Mouse (Mus musculus): ENCODE measurements around the gene Guca1b. TPM values are rescaled to one million over a fixed set of nuclear protein-coding genes. Genes with fewer than 3 reads are reported as not detected.

Guca1b gene
- polyA plus RNA-seq, 1 experiment: 0.20 TPM

- no peak overlapping the region for H3K4me2 ChIP-seq (ENCODE audit: low read depth)
- no peaks in the 10 kb centered on the region for H3K27me3 ChIP-seq (ENCODE audit: control insufficient read depth, insufficient read depth, insufficient read length)
- TF ChIP-seq CEBPB (IDR thresholded peaks at IDR 0.05; ENCODE audit: insufficient read depth, poor library complexity, severe bottlenecking): no peak
- TF ChIP-seq USF1 (IDR thresholded peaks at IDR 0.05; ENCODE audit: low read depth): no peak
- no peak for TF ChIP-seq MAX (IDR thresholded peaks at IDR 0.05; ENCODE audit: low read depth)
- TF ChIP-seq REST (IDR thresholded peaks at IDR 0.05; ENCODE audit: insufficient read depth, insufficient read length): no peak
- TF ChIP-seq POLR2AphosphoS2 (IDR thresholded peaks at IDR 0.05; ENCODE audit: insufficient read length, low read depth): no peak
- TF ChIP-seq MYOD1 (IDR thresholded peaks at IDR 0.05; ENCODE audit: control insufficient read depth in 1 of 3, insufficient read length in 2 of 3, low read depth in 2 of 3): no peak
- TF ChIP-seq SRF (IDR thresholded peaks at IDR 0.05; ENCODE audit: control insufficient read depth, insufficient read length, low read depth): no peak
- no peak for TF ChIP-seq TCF12 (IDR thresholded peaks at IDR 0.05; ENCODE audit: insufficient read depth, poor library complexity, severe bottlenecking)
- TF ChIP-seq MYOG (IDR thresholded peaks at IDR 0.05; ENCODE audit: control insufficient read depth in 1 of 3, insufficient read depth in 1 of 3, insufficient read length in 2 of 3, low read depth in 2 of 3): no peak
- TF ChIP-seq POLR2A (IDR thresholded peaks at IDR 0.05; ENCODE audit: insufficient read length, low read depth): no peak
- no peak for TF ChIP-seq E2F4 (IDR thresholded peaks at IDR 0.05; ENCODE audit: insufficient read depth)
- no peak for TF ChIP-seq TCF3 (IDR thresholded peaks at IDR 0.05; ENCODE audit: insufficient read length, low read depth)
- H3K4me3 ChIP-seq: no peak overlapping the region
- H3K36me3 ChIP-seq (ENCODE audit: control insufficient read depth, insufficient read depth): peaks cover 55% of the 10 kb centered on the region
- H3K79me2 ChIP-seq (ENCODE audit: control insufficient read depth, insufficient read depth): no peaks in the 10 kb centered on the region
- no peak overlapping the region for H3ac ChIP-seq (ENCODE audit: control insufficient read depth, insufficient read length)
Observed at GRCm38 (mm10) chr17:47378133-47378532, 7.1 kb upstream of the Guca1b start.

- no peaks in the 10 kb centered on the region for H3K27me3 ChIP-seq (ENCODE audit: control insufficient read depth, insufficient read depth, insufficient read length)
- no peak overlapping the region for H3ac ChIP-seq (ENCODE audit: control insufficient read depth, insufficient read length)
- H3K4me2 ChIP-seq (ENCODE audit: low read depth): no peak overlapping the region
- no peak for TF ChIP-seq SRF (IDR thresholded peaks at IDR 0.05; ENCODE audit: control insufficient read depth, insufficient read length, low read depth)
- peak; percentile 37 for TF ChIP-seq POLR2AphosphoS2 (IDR thresholded peaks at IDR 0.05; ENCODE audit: insufficient read length, low read depth)
- no peak for TF ChIP-seq MYOG (IDR thresholded peaks at IDR 0.05; ENCODE audit: control insufficient read depth in 1 of 3, insufficient read depth in 1 of 3, insufficient read length in 2 of 3, low read depth in 2 of 3)
- no peaks in the 10 kb centered on the region for H3K79me2 ChIP-seq (ENCODE audit: control insufficient read depth, insufficient read depth)
- no peak overlapping the region for H3K4me3 ChIP-seq
- H3K36me3 ChIP-seq (ENCODE audit: control insufficient read depth, insufficient read depth): peaks cover 18% of the 10 kb centered on the region
Observed at GRCm38 (mm10) chr17:47381917-47382316, 3.3 kb upstream of the Guca1b start.

GRCm38 (mm10) chr17:47383266-47383665 is 1.9 kb upstream of the Guca1b start:
- no peak for TF ChIP-seq MYOG (IDR thresholded peaks at IDR 0.05; ENCODE audit: control insufficient read depth in 1 of 3, insufficient read depth in 1 of 3, insufficient read length in 2 of 3, low read depth in 2 of 3)
- TF ChIP-seq MYOD1 (IDR thresholded peaks at IDR 0.05; ENCODE audit: control insufficient read depth in 1 of 3, insufficient read length in 2 of 3, low read depth in 2 of 3): no peak
- TF ChIP-seq POLR2A (IDR thresholded peaks at IDR 0.05; ENCODE audit: insufficient read length, low read depth): no peak
- TF ChIP-seq TCF3 (IDR thresholded peaks at IDR 0.05; ENCODE audit: insufficient read length, low read depth): no peak
- TF ChIP-seq REST (IDR thresholded peaks at IDR 0.05; ENCODE audit: insufficient read depth, insufficient read length): no peak
- no peak for TF ChIP-seq TCF12 (IDR thresholded peaks at IDR 0.05; ENCODE audit: insufficient read depth, poor library complexity, severe bottlenecking)
- no peak for TF ChIP-seq E2F4 (IDR thresholded peaks at IDR 0.05; ENCODE audit: insufficient read depth)
- TF ChIP-seq POLR2AphosphoS2 (IDR thresholded peaks at IDR 0.05; ENCODE audit: insufficient read length, low read depth): no peak
- no peak for TF ChIP-seq SRF (IDR thresholded peaks at IDR 0.05; ENCODE audit: control insufficient read depth, insufficient read length, low read depth)
- no peak for TF ChIP-seq USF1 (IDR thresholded peaks at IDR 0.05; ENCODE audit: low read depth)
- TF ChIP-seq CEBPB (IDR thresholded peaks at IDR 0.05; ENCODE audit: insufficient read depth, poor library complexity, severe bottlenecking): no peak
- no peak for TF ChIP-seq MAX (IDR thresholded peaks at IDR 0.05; ENCODE audit: low read depth)
- no peaks in the 10 kb centered on the region for H3K79me2 ChIP-seq (ENCODE audit: control insufficient read depth, insufficient read depth)
- no peak overlapping the region for H3ac ChIP-seq (ENCODE audit: control insufficient read depth, insufficient read length)
- H3K36me3 ChIP-seq (ENCODE audit: control insufficient read depth, insufficient read depth): peaks cover 17% of the 10 kb centered on the region
- no peaks in the 10 kb centered on the region for H3K27me3 ChIP-seq (ENCODE audit: control insufficient read depth, insufficient read depth, insufficient read length)
- H3K4me3 ChIP-seq: no peak overlapping the region
- H3K4me2 ChIP-seq (ENCODE audit: low read depth): no peak overlapping the region

- Histone ChIP-seq H3K36me3 (ENCODE audit: control insufficient read depth, insufficient read depth) (peaks cover 15% of the 10 kb centered on the region), H3K4me2 (ENCODE audit: low read depth) (no peak overlapping the region), H3K79me2 (ENCODE audit: control insufficient read depth, insufficient read depth) (no peaks in the 10 kb centered on the region), H3K27me3 (ENCODE audit: control insufficient read depth, insufficient read depth, insufficient read length) (no peaks in the 10 kb centered on the region), H3K4me3 (no peak overlapping the region), H3ac (ENCODE audit: control insufficient read depth, insufficient read length) (no peak overlapping the region)
- TF ChIP-seq MYOG (IDR thresholded peaks at IDR 0.05; ENCODE audit: control insufficient read depth in 1 of 3, insufficient read depth in 1 of 3, insufficient read length in 2 of 3, low read depth in 2 of 3): no peak
- TF ChIP-seq TCF12 (IDR thresholded peaks at IDR 0.05; ENCODE audit: insufficient read depth, poor library complexity, severe bottlenecking): no peak
- TF ChIP-seq MYOD1 (IDR thresholded peaks at IDR 0.05; ENCODE audit: control insufficient read depth in 1 of 3, insufficient read length in 2 of 3, low read depth in 2 of 3): no peak
- TF ChIP-seq POLR2A (IDR thresholded peaks at IDR 0.05; ENCODE audit: insufficient read length, low read depth): no peak
- TF ChIP-seq MAX (IDR thresholded peaks at IDR 0.05; ENCODE audit: low read depth): no peak
- TF ChIP-seq REST (IDR thresholded peaks at IDR 0.05; ENCODE audit: insufficient read depth, insufficient read length): no peak
- no peak for TF ChIP-seq SRF (IDR thresholded peaks at IDR 0.05; ENCODE audit: control insufficient read depth, insufficient read length, low read depth)
- no peak for TF ChIP-seq E2F4 (IDR thresholded peaks at IDR 0.05; ENCODE audit: insufficient read depth)
- no peak for TF ChIP-seq CEBPB (IDR thresholded peaks at IDR 0.05; ENCODE audit: insufficient read depth, poor library complexity, severe bottlenecking)
- TF ChIP-seq TCF3 (IDR thresholded peaks at IDR 0.05; ENCODE audit: insufficient read length, low read depth): no peak
- TF ChIP-seq USF1 (IDR thresholded peaks at IDR 0.05; ENCODE audit: low read depth): no peak
- TF ChIP-seq POLR2AphosphoS2 (IDR thresholded peaks at IDR 0.05; ENCODE audit: insufficient read length, low read depth): no peak
Observed at GRCm38 (mm10) chr17:47384064-47384463, 1.1 kb upstream of the Guca1b start.

GRCm38 (mm10) chr17:47386649-47387048 is 1.5 kb downstream of the Guca1b start:
- H3K4me3 ChIP-seq: no peak overlapping the region
- H3K79me2 ChIP-seq (ENCODE audit: control insufficient read depth, insufficient read depth): no peaks in the 10 kb centered on the region
- TF ChIP-seq E2F4 (IDR thresholded peaks at IDR 0.05; ENCODE audit: insufficient read depth) (no peak), CEBPB (IDR thresholded peaks at IDR 0.05; ENCODE audit: insufficient read depth, poor library complexity, severe bottlenecking) (no peak), MAX (IDR thresholded peaks at IDR 0.05; ENCODE audit: low read depth) (no peak), POLR2AphosphoS2 (IDR thresholded peaks at IDR 0.05; ENCODE audit: insufficient read length, low read depth) (no peak), POLR2A (IDR thresholded peaks at IDR 0.05; ENCODE audit: insufficient read length, low read depth) (no peak), MYOD1 (IDR thresholded peaks at IDR 0.05; ENCODE audit: control insufficient read depth in 1 of 3, insufficient read length in 2 of 3, low read depth in 2 of 3) (no peak), SRF (IDR thresholded peaks at IDR 0.05; ENCODE audit: control insufficient read depth, insufficient read length, low read depth) (no peak)
- H3K4me2 ChIP-seq (ENCODE audit: low read depth): no peak overlapping the region
- H3K27me3 ChIP-seq (ENCODE audit: control insufficient read depth, insufficient read depth, insufficient read length): no peaks in the 10 kb centered on the region
- no peaks in the 10 kb centered on the region for H3K36me3 ChIP-seq (ENCODE audit: control insufficient read depth, insufficient read depth)
- H3ac ChIP-seq (ENCODE audit: control insufficient read depth, insufficient read length): no peak overlapping the region
